Mouse (Mus musculus) embryonic facial prominence, embryonic 14.5 days (tissue): ENCODE data around the gene Ablim1. TPM values are rescaled to one million over a fixed set of nuclear protein-coding genes. Genes with fewer than 3 reads are reported as not detected.

Source experiments
- ATAC-seq: fragments of 200-750 bp; cut with Nextera tagmentation; 2 replicates; pipeline ENCODE4 v1.8.0; 2017; ENCODE audit warnings: low read depth, moderate number of reproducible peaks, moderate TSS enrichment
- DNase-seq: peaks from one replicate; pipeline ENCODE4 v3.0.0-alpha.2; 2015; ENCODE audit warnings: low spot score
- H3K27ac ChIP-seq: fragments of 300-500 bp; sonication (generic); replicated peaks from 2 replicates; pipeline ENCODE4 v1.5.1; 2014; ENCODE audit warnings: low read depth, mild to moderate bottlenecking, low read length, moderate library complexity
- H3K27me3 ChIP-seq: fragments of 300-500 bp; sonication (generic); replicated peaks from 2 replicates; pipeline ENCODE4 v1.6.1; 2014; ENCODE audit warnings: low read length; ENCODE audit not compliant: control insufficient read depth, insufficient read depth
- H3K36me3 ChIP-seq: fragments of 300-500 bp; sonication (generic); 2 replicates; pipeline ENCODE4 v1.6.1; 2014; ENCODE audit warnings: low read length, mixed read lengths; ENCODE audit not compliant: control insufficient read depth, insufficient read depth
- H3K4me1 ChIP-seq: fragments of 300-500 bp; sonication (generic); 2 replicates; pipeline ENCODE4 v1.6.1; 2014; ENCODE audit warnings: antibody characterized with exemption, low read length; ENCODE audit not compliant: control insufficient read depth, insufficient read depth
- H3K4me2 ChIP-seq: fragments of 300-500 bp; sonication (generic); 2 replicates; pipeline ENCODE4 v1.6.1; 2014; ENCODE audit warnings: low read depth, mild to moderate bottlenecking, low read length, moderate library complexity, mixed read lengths
- H3K4me3 ChIP-seq: fragments of 300-500 bp; sonication (generic); 2 replicates; pipeline ENCODE4 v1.5.1; 2014; ENCODE audit warnings: low read depth, mild to moderate bottlenecking, low read length
- H3K9ac ChIP-seq: fragments of 300-500 bp; sonication (generic); 2 replicates; pipeline ENCODE4 v1.6.1; 2014; ENCODE audit warnings: low read depth, mild to moderate bottlenecking, low read length, moderate library complexity, mixed read lengths
- H3K9me3 ChIP-seq: fragments of 300-500 bp; sonication (generic); 2 replicates; pipeline ENCODE4 v1.6.1; 2016; ENCODE audit warnings: low read length; ENCODE audit not compliant: control insufficient read depth
- WGBS: fragments of 180-500 bp; shearing (Covaris S2); extraction: QIAGEN DNeasy Blood & Tissue Kit; methylation state at CpG from one replicate; pipeline ENCODE4 v1.1.7; 2014; 5-methylcytosine and 5-hydroxymethylcytosine counted together
- polyA plus RNA-seq: library from polyadenylated mRNA; unstranded; fragments of >200 nt; fragmentation: Nextera tagmentation; extraction: Ambion mirVana; gene quantifications from 2 replicates; pipeline ENCODE4 v1.2.1, GENCODE M21; 2014

The Ablim1 gene
- polyA plus RNA-seq, 1 experiment from 2014 or later: 49.3 TPM

DNA sequence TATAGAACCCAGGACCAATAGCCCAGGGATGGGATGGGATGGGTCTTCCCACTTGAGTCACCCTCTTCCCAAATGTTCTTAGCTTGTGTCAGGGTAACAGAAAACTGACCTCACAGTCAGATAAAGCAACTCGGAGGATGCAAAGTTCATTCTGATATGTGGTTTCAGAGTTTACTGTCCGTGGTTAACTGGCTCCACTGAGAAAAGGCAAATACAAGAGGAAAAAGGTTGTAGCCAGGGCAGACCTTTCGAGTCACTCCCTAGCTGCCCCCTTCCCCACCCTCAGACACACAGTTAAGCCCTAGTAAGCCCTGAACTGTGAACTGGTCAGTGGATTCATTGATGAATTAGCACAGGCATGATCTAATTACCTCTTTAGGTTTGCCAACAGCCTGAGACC is 7.1 kb upstream of the Ablim1 start:
- DNase-seq: no peak
- Histone ChIP-seq H3K36me3 (no peaks in the 10 kb centered on the region), H3K9me3 (0 out of 2 replicates have a peak, but pooled peaks cover 6% of the 10 kb centered on the region), H3K4me1 (no peaks in the 10 kb centered on the region), H3K4me2 (no peak overlapping the region), H3K4me3 (no peak overlapping the region), H3K27ac (no peak overlapping the region), H3K9ac (no peak overlapping the region), H3K27me3 (no peaks in the 10 kb centered on the region)
- WGBS: 89% methylated on average over 3 of the region's 3 CpGs
- no peak for ATAC-seq

DNA sequence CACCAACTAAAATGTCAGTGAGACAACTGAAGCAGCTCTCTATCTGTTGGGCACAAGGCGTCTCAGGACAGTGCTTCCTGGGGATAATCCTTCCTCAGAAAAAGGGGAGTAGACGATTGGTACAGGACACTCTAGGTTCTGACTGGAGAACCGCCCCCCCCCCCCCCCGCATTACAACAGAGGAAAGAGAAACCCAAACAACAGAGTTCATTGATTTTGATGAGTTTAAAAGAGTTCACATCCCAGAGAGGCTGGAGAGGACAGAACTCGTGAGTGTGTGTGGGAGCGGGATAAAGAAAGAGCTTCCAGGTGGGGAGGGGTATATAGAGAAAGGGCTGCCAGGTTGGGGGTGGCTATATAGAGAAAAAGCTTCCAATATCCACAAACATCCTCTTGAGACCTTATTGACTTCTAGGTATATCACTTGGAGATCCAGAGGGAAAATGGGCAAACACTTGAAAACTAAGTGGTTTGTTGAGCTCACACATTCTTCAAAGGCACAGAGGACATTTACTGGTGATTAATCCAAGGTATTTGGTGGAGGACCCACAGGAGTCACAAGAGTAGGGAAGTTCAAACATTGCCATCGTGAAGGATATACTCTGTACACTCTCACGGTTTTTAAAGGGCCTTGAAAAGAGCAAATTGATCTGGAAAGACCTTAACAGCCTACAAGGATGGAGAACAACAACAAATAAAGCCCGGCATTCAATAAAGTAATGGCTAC is 6.1 kb upstream of the Ablim1 start:
- Histone ChIP-seq H3K4me1 (no peaks in the 10 kb centered on the region), H3K27ac (no peak overlapping the region), H3K4me2 (no peak overlapping the region), H3K9ac (no peak overlapping the region), H3K9me3 (0 out of 2 replicates have a peak, but pooled peaks cover 6% of the 10 kb centered on the region), H3K4me3 (no peak overlapping the region), H3K36me3 (no peaks in the 10 kb centered on the region), H3K27me3 (no peaks in the 10 kb centered on the region)
- ATAC-seq (no peak), DNase-seq (no peak)
- WGBS: 79% methylated on average over 9 of the region's 9 CpGs

DNA sequence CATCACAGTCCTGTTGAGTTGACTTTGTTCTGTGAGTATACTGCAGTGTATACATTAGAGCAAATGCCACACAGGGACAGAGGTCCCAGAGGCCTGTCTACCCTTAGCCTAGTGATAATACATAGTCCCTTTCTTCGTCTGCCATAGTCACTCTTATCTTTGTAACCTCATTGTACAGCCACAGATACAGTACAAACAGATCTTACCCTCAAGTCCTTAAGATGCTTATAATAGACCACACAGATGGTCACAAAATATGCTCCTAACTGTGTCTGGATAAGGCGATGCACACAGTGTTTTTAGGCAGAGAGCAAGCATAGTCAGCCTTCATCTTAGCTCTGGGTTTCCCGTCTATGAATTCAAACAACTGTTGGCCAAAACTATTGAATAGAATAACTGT is 1.9 kb upstream of the Ablim1 start:
- no peak for ATAC-seq
- no peak for DNase-seq
- Histone ChIP-seq H3K27ac (no peak overlapping the region), H3K27me3 (peaks cover 21% of the 10 kb centered on the region), H3K9ac (no peak overlapping the region), H3K4me3 (no peak overlapping the region), H3K4me1 (peaks cover 4% of the 10 kb centered on the region; the same call in 1 of the 2 replicates), H3K9me3 (0 out of 2 replicates have a peak, but pooled peaks cover 6% of the 10 kb centered on the region), H3K36me3 (no peaks in the 10 kb centered on the region), H3K4me2 (no peak overlapping the region)
- 87% methylated on average over 3 of the region's 3 CpGs for WGBS

GRCm38 (mm10) chr19:57315013-57315565 is 370 bp upstream of the Ablim1 start:
- Histone ChIP-seq H3K27ac (no peak overlapping the region), H3K36me3 (no peaks in the 10 kb centered on the region), H3K27me3 (peaks cover 21% of the 10 kb centered on the region), H3K4me3 (peak overlapping the region; percentile 56), H3K9ac (peak overlapping the region; percentile 64), H3K4me2 (peak overlapping the region; percentile 99), H3K9me3 (0 out of 2 replicates have a peak, but pooled peaks cover 6% of the 10 kb centered on the region), H3K4me1 (peaks cover 4% of the 10 kb centered on the region; the same call in 1 of the 2 replicates)
- no peak for ATAC-seq
- DNase-seq: no peak
- 42% methylated on average over 11 of the region's 11 CpGs for WGBS

DNA sequence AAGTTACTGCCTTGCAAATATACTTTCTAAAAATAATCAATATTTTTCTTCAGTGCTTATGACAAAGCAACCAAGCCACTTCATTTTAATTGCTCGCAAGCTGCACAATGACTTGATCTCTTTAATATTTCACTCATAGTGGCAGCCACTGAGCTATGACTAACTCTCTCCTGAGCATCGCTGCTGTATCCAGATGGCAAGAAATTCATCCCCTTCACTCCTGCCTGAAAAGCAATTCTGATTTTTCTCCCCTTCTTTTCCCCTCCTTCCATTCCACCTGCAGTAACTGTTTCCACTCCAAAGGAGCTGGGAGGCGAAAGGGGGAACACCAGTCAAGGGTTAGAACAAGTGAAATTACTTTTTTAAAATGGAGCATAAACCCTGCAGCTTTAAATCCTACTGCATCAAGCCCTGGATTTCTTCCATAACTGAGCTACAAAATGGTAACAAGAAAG is 801 bp downstream of the Ablim1 start:
- Histone ChIP-seq H3K9ac (peak overlapping the region; percentile 64), H3K4me3 (peak overlapping the region; percentile 56), H3K4me1 (peaks cover 4% of the 10 kb centered on the region; the same call in 1 of the 2 replicates), H3K4me2 (peak overlapping the region; percentile 99), H3K27me3 (peaks cover 21% of the 10 kb centered on the region), H3K27ac (no peak overlapping the region), H3K36me3 (no peaks in the 10 kb centered on the region), H3K9me3 (no peaks in the 10 kb centered on the region)
- DNase-seq (no peak), ATAC-seq (no peak)
- 65% methylated on average over 3 of the region's 3 CpGs for WGBS

- H3K27me3 ChIP-seq: peaks cover 21% of the 10 kb centered on the region
- H3K4me3 ChIP-seq: no peak overlapping the region
- no peak overlapping the region for H3K4me2 ChIP-seq
- whole genome bisulfite sequencing: 73% methylated on average over 10 of the region's 10 CpGs
- no peaks in the 10 kb centered on the region for H3K9me3 ChIP-seq
- H3K36me3 ChIP-seq: no peaks in the 10 kb centered on the region
- DNase-seq (no peak), ATAC-seq (no peak)
- no peak overlapping the region for H3K9ac ChIP-seq
- H3K27ac ChIP-seq: no peak overlapping the region
- H3K4me1 ChIP-seq: peaks cover 4% of the 10 kb centered on the region; the same call in 1 of the 2 replicates
These were observed 1.5 kb downstream of the Ablim1 start for GRCm38 (mm10) chr19:57313226-57313625.

- peaks cover 4% of the 10 kb centered on the region; the same call in 1 of the 2 replicates for H3K4me1 ChIP-seq
- peaks cover 18% of the 10 kb centered on the region for H3K27me3 ChIP-seq
- H3K36me3 ChIP-seq: no peaks in the 10 kb centered on the region
- no peak overlapping the region for H3K27ac ChIP-seq
- no peaks in the 10 kb centered on the region for H3K9me3 ChIP-seq
- ATAC-seq (no peak), DNase-seq (no peak)
- H3K4me3 ChIP-seq: no peak overlapping the region
- H3K4me2 ChIP-seq: no peak overlapping the region
- 71% methylated on average over 4 of the region's 4 CpGs for WGBS
- no peak overlapping the region for H3K9ac ChIP-seq
These were observed 4.7 kb downstream of the Ablim1 start for GRCm38 (mm10) chr19:57309980-57310379.

DNA sequence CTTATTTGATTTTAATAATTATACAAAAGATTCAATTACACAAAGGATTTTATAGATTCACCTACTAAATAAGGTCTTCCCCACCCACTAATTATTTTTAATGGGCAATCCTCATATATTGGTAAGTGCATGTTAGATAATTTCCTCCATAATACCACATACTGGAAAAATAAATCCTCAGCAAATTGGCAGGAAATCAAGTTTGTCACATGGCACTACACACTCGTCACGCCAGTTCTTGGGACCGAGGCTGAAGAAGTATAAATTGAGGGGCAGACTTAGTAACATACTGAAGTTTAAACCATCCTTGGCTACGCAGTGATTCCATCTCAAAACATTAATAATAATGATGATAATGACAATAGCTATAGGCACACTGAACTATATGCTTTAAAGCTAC is 8.1 kb downstream of the Ablim1 start:
- DNase-seq (peak; percentile 57), ATAC-seq (no peak)
- Histone ChIP-seq H3K9ac (no peak overlapping the region), H3K36me3 (no peaks in the 10 kb centered on the region), H3K27me3 (no peaks in the 10 kb centered on the region), H3K4me1 (no peaks in the 10 kb centered on the region), H3K4me2 (no peak overlapping the region), H3K27ac (no peak overlapping the region), H3K9me3 (no peaks in the 10 kb centered on the region), H3K4me3 (no peak overlapping the region)
- WGBS: 39% methylated on average over 4 of the region's 4 CpGs
